Mouse (Mus musculus): ENCODE measurements at regions not wholly inside any gene's neighbourhood (a gene's known extent, or its start where the extent isn't known, plus 50 kb on each side); places are given as distances from the start of the nearest gene placed in this dataset.

DNA sequence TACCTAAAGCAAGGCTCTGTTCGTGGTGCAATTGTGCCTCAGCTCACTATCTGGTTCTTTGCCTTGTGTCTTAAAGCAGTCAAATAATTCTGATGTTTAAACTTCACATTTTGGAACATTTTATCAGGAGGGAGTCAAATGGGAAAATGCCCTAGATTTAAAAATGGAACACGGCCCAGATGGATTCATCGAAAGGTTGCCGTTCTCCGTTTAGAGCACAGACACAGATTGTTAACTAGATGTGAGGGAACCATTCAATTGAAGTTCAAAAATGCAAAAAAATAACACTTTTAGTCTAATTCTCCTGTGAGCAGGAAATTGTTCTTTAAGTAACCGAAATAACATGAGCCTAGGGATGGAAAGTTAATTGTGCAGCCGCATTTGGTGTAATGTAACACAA lies 858.2 kb upstream of the Prmt6 start:
- no peaks in the 10 kb centered on the region for H3K79me2 ChIP-seq (ENCODE audit: control insufficient read depth, insufficient read depth, low read length, poor library complexity)
- H3K4me3 ChIP-seq (ENCODE audit: control insufficient read depth in 1 of 2, insufficient read depth in 1 of 2, low read depth in 2 of 2, low read length in 2 of 2), result no peak overlapping the region
- no peak for DNase-seq (ENCODE audit: low read depth, low spot score)
- no peak overlapping the region for H3K9ac ChIP-seq (ENCODE audit: control insufficient read depth, low read depth, low read length, poor library complexity, severe bottlenecking)
- no peaks in the 10 kb centered on the region for H3K9me3 ChIP-seq (replicated peaks; ENCODE audit: insufficient read depth, low read length)
- no peaks in the 10 kb centered on the region for H3K4me1 ChIP-seq (ENCODE audit: control insufficient read depth in 1 of 2, insufficient read depth in 2 of 2, low read length in 2 of 2)
- H3K27ac ChIP-seq (ENCODE audit: control insufficient read depth, low read depth, low read length), result no peak overlapping the region
- no peaks in the 10 kb centered on the region for H3K36me3 ChIP-seq (ENCODE audit: control insufficient read depth in 1 of 2, insufficient read depth in 2 of 2, low read length in 2 of 2)
- TF ChIP-seq HCFC1 (IDR thresholded peaks at IDR 0.05; ENCODE audit: low read depth, low read length) (no peak), USF1 (IDR thresholded peaks at IDR 0.05; ENCODE audit: low read depth, low read length) (no peak), E2F4 (IDR thresholded peaks at IDR 0.05; ENCODE audit: borderline replicate concordance, low read depth, low read length) (no peak), GATA1 (IDR thresholded peaks at IDR 0.05; ENCODE audit: low read depth, low read length) (no peak), NELFE (IDR thresholded peaks at IDR 0.05; ENCODE audit: low read depth, low read length) (no peak), UBTF (IDR thresholded peaks at IDR 0.05; ENCODE audit: borderline replicate concordance, insufficient read depth, low read depth, low read length) (no peak), CTCF (IDR thresholded peaks at IDR 0.05 in 2 of 3, conservative IDR thresholded peaks at IDR 0.05 in 1 of 3; ENCODE audit: control insufficient read depth in 1 of 3, insufficient read depth in 1 of 3, low read depth in 2 of 3, low read length in 3 of 3, poor library complexity in 1 of 3, severe bottlenecking in 1 of 3) (no peak), GABPA (IDR thresholded peaks at IDR 0.05; ENCODE audit: low read depth, low read length) (no peak), TAL1 (IDR thresholded peaks at IDR 0.05; ENCODE audit: low read length) (no peak), POLR2AphosphoS5 (IDR thresholded peaks at IDR 0.05; ENCODE audit: borderline replicate concordance, low read depth, low read length) (no peak), KAT2A (conservative IDR thresholded peaks at IDR 0.05; ENCODE audit: low read depth, low read length) (no peak)
- no peaks in the 10 kb centered on the region for H3K27me3 ChIP-seq (ENCODE audit: control insufficient read depth in 1 of 2, insufficient read depth in 2 of 2, low read length in 2 of 2)

DNA sequence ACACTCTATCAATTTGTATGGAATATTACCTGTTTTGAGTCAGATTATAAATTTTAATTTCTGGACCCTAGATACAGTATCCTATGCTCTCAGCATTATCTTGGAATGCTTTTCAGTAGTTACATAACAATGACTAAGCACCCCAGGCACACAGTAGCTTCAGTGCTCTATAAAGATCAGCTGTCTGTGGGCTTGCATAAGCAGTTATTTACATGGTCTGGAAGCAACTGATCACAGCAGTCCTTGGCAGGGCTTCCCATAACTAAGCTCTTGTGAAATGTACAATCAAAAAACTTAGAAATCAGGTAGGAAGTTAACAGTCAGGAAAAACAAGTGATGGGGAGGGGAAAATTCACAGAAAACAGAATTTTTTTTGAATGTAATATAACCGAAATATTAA lies 851.8 kb upstream of the Prmt6 start:
- no peak overlapping the region for H3K4me3 ChIP-seq (ENCODE audit: control insufficient read depth in 1 of 2, insufficient read depth in 1 of 2, low read depth in 2 of 2, low read length in 2 of 2)
- H3K4me1 ChIP-seq (ENCODE audit: control insufficient read depth in 1 of 2, insufficient read depth in 2 of 2, low read length in 2 of 2), result no peaks in the 10 kb centered on the region
- H3K36me3 ChIP-seq (ENCODE audit: control insufficient read depth in 1 of 2, insufficient read depth in 2 of 2, low read length in 2 of 2), result no peaks in the 10 kb centered on the region
- no peaks in the 10 kb centered on the region for H3K27me3 ChIP-seq (ENCODE audit: control insufficient read depth in 1 of 2, insufficient read depth in 2 of 2, low read length in 2 of 2)
- H3K9ac ChIP-seq (ENCODE audit: control insufficient read depth, low read depth, low read length, poor library complexity, severe bottlenecking), result no peak overlapping the region
- no peak for DNase-seq (ENCODE audit: low read depth, low spot score)
- no peak overlapping the region for H3K27ac ChIP-seq (ENCODE audit: control insufficient read depth, low read depth, low read length)
- TF ChIP-seq GATA1 (IDR thresholded peaks at IDR 0.05; ENCODE audit: low read depth, low read length), result no peak
- TF ChIP-seq CHD2 (IDR thresholded peaks at IDR 0.05; ENCODE audit: low read length), result no peak
- no peak for TF ChIP-seq BHLHE40 (IDR thresholded peaks at IDR 0.05; ENCODE audit: borderline replicate concordance, low read depth, low read length)
- no peak for TF ChIP-seq GABPA (IDR thresholded peaks at IDR 0.05; ENCODE audit: low read depth, low read length)
- TF ChIP-seq ZC3H11A (IDR thresholded peaks at IDR 0.05; ENCODE audit: low read depth, low read length), result no peak
- TF ChIP-seq RAD21 (IDR thresholded peaks at IDR 0.05; ENCODE audit: low read depth, low read length), result no peak
- TF ChIP-seq MAZ (IDR thresholded peaks at IDR 0.05; ENCODE audit: low read depth, low read length), result no peak
- TF ChIP-seq ZMIZ1 (IDR thresholded peaks at IDR 0.05; ENCODE audit: low read depth, low read length), result no peak
- no peak for TF ChIP-seq MAFK (IDR thresholded peaks at IDR 0.05; ENCODE audit: borderline replicate concordance, low read depth, low read length)
- no peak for TF ChIP-seq MYC (IDR thresholded peaks at IDR 0.05; ENCODE audit: low read depth, low read length)
- no peaks in the 10 kb centered on the region for H3K9me3 ChIP-seq (replicated peaks; ENCODE audit: insufficient read depth, low read length)
- no peaks in the 10 kb centered on the region for H3K79me2 ChIP-seq (ENCODE audit: control insufficient read depth, insufficient read depth, low read length, poor library complexity)
